Mouse (Mus musculus): Measurements from ENCODE around the gene Csf2rb. TPM values are rescaled to one million over a fixed set of nuclear protein-coding genes. Genes with fewer than 3 reads are reported as not detected.

Csf2rb gene
- total RNA-seq, 2 experiments from 2014 or later = 1.9 to 2.3 TPM

- TF ChIP-seq CTCF (IDR thresholded peaks at IDR 0.05) = no peak
- intact Hi-C loops (cut with DNase I) = loop anchor here (5.0 kb wide), 2 partner anchors 40 to 180 kb away; partner anchors contain the start of genes Mpst and Tst
- DNase-seq (ENCODE audit: extremely low spot score in 1 of 2, low spot score in 2 of 2) = peak; percentile 26
- H3K27ac ChIP-seq = peak overlapping the region; percentile 77
- no peak overlapping the region for H3K4me3 ChIP-seq
Measured at GRCm38 (mm10) chr15:78366875-78367274, 41.3 kb downstream of the Csf2rb start.

GRCm38 (mm10) chr15:78367811-78368210 lies 42.3 kb downstream of the Csf2rb start:
- Histone ChIP-seq H3K27ac (peak overlapping the region; percentile 77), H3K4me3 (no peak overlapping the region)
- no peak for TF ChIP-seq CTCF (IDR thresholded peaks at IDR 0.05)
- DNase-seq (ENCODE audit: extremely low spot score in 1 of 2, low spot score in 2 of 2) = peak in 1 of 2 experiments; percentile 24
- intact Hi-C loops (cut with DNase I) = loop anchor here (2.0 to 5.0 kb wide), 3 partner anchors 39 to 179 kb away; partner anchors contain the start of genes Mpst and Tst

GRCm38 (mm10) chr15:78368926-78369346 lies 43.4 kb downstream of the Csf2rb start:
- peak; percentile 92 for TF ChIP-seq CTCF (IDR thresholded peaks at IDR 0.05)
- intact Hi-C loops (cut with DNase I) = loop anchor here (2.0 to 5.0 kb wide), 3 partner anchors 38 to 178 kb away; partner anchors contain the start of genes Mpst and Tst
- peak overlapping the region; percentile 2; the same call in 1 of the 2 replicates for H3K27ac ChIP-seq
- H3K4me3 ChIP-seq = no peak overlapping the region
- DNase-seq (ENCODE audit: extremely low spot score in 1 of 2, low spot score in 2 of 2) = peak; percentile 30 to 38

GRCm38 (mm10) chr15:78369641-78370040 lies 44.1 kb downstream of the Csf2rb start:
- intact Hi-C loops (cut with DNase I) = loop anchor here (2.0 to 5.0 kb wide), 3 partner anchors 38 to 178 kb away; partner anchors contain the start of genes Mpst and Tst
- peak in 1 of 2 experiments; percentile 24 for DNase-seq (ENCODE audit: extremely low spot score in 1 of 2, low spot score in 2 of 2)

GRCm38 (mm10) chr15:78372796-78373195 lies 47.2 kb downstream of the Csf2rb start:
- Histone ChIP-seq H3K4me3 (no peak overlapping the region), H3K27ac (no peak overlapping the region)
- intact Hi-C loops (cut with DNase I) = no loop called here
- no peak for DNase-seq (ENCODE audit: extremely low spot score in 1 of 2, low spot score in 2 of 2)
- TF ChIP-seq CTCF (IDR thresholded peaks at IDR 0.05) = no peak

More at GRCm38 (mm10) chr15:78369641-78370040, 44.1 kb downstream of the Csf2rb start:
- Histone ChIP-seq H3K27ac (peak overlapping the region; percentile 2; the same call in 1 of the 2 replicates), H3K4me3 (no peak overlapping the region)
- TF ChIP-seq CTCF (IDR thresholded peaks at IDR 0.05) = no peak

- TF ChIP-seq CTCF (IDR thresholded peaks at IDR 0.05) = no peak
- Histone ChIP-seq H3K27ac (peak overlapping the region; percentile 33; the same call in 1 of the 2 replicates), H3K4me3 (no peak overlapping the region)
- intact Hi-C loops (cut with DNase I) = no loop called here
- DNase-seq (ENCODE audit: extremely low spot score in 1 of 2, low spot score in 2 of 2) = peak in 1 of 2 experiments; percentile 46
Measured at GRCm38 (mm10) chr15:78374204-78374603, 48.7 kb downstream of the Csf2rb start.

- TF ChIP-seq CTCF (IDR thresholded peaks at IDR 0.05) = no peak
Measured at GRCm38 (mm10) chr15:78377859-78378258, 52.3 kb downstream of the Csf2rb start.

GRCm38 (mm10) chr15:78378556-78378955 lies 53.0 kb downstream of the Csf2rb start:
- TF ChIP-seq CTCF (IDR thresholded peaks at IDR 0.05) = no peak
- Histone ChIP-seq H3K27ac (no peak overlapping the region), H3K4me3 (no peak overlapping the region)
- intact Hi-C loops (cut with DNase I) = no loop called here
- DNase-seq (ENCODE audit: extremely low spot score in 1 of 2, low spot score in 2 of 2) = no peak

More at GRCm38 (mm10) chr15:78377859-78378258, 52.3 kb downstream of the Csf2rb start:
- Histone ChIP-seq H3K4me3 (no peak overlapping the region), H3K27ac (no peak overlapping the region)
- no peak for DNase-seq (ENCODE audit: extremely low spot score in 1 of 2, low spot score in 2 of 2)
- intact Hi-C loops (cut with DNase I) = no loop called here

- no peak overlapping the region for H3K4me3 ChIP-seq
- intact Hi-C loops (cut with DNase I) = no loop called here
- H3K27ac ChIP-seq = no peak overlapping the region; the same call in 1 of the 2 replicates
- no peak for DNase-seq (ENCODE audit: extremely low spot score in 1 of 2, low spot score in 2 of 2)
- no peak for TF ChIP-seq CTCF (IDR thresholded peaks at IDR 0.05)
Measured at GRCm38 (mm10) chr15:78380208-78380607, 54.7 kb downstream of the Csf2rb start.

GRCm38 (mm10) chr15:78380741-78381140 lies 55.2 kb downstream of the Csf2rb start:
- no peak for TF ChIP-seq CTCF (IDR thresholded peaks at IDR 0.05)
- Histone ChIP-seq H3K27ac (peak overlapping the region; percentile 47), H3K4me3 (no peak overlapping the region)
- DNase-seq (ENCODE audit: extremely low spot score in 1 of 2, low spot score in 2 of 2) = no peak
- intact Hi-C loops (cut with DNase I) = no loop called here

- no peak for TF ChIP-seq CTCF (IDR thresholded peaks at IDR 0.05)
- Histone ChIP-seq H3K27ac (no peak overlapping the region), H3K4me3 (no peak overlapping the region)
- no peak for DNase-seq (ENCODE audit: extremely low spot score in 1 of 2, low spot score in 2 of 2)
- intact Hi-C loops (cut with DNase I) = no loop called here
Measured at GRCm38 (mm10) chr15:78382115-78382514, 56.6 kb downstream of the Csf2rb start.

GRCm38 (mm10) chr15:78383450-78384219 lies 58.1 kb downstream of the Csf2rb start:
- peak in 1 of 2 experiments; percentile 37 for DNase-seq (ENCODE audit: extremely low spot score in 1 of 2, low spot score in 2 of 2)
- no peak for TF ChIP-seq CTCF (IDR thresholded peaks at IDR 0.05)
- Histone ChIP-seq H3K27ac (peak overlapping the region; percentile 75), H3K4me3 (no peak overlapping the region)
- intact Hi-C loops (cut with DNase I) = loop anchor here (1.0 kb wide), 1 partner anchor 23 kb away; the partner anchor contains the start of gene Mpst

Data from left cerebral cortex, adult 2 months (tissue).